Mouse (Mus musculus) adrenal gland, postnatal 4 days (tissue): ENCODE data around the gene Catsper2. TPM values are rescaled to one million over a fixed set of nuclear protein-coding genes. Genes with fewer than 3 reads are reported as not detected.

Experiments
- DNase-seq, 2 experiments: peaks; one replicate each; pipeline ENCODE4 v3.0.0; 2021 to 2022; ENCODE audit warnings: low spot score in 2 of 2, mixed read lengths in 2 of 2
- long read RNA-seq, 2 experiments: library from polyadenylated mRNA; stranded (forward); transcript quantifications; one replicate each; pipeline ENCODE4 v2.0.0; 2021
- total RNA-seq, 2 experiments: library from RNA; stranded (reverse); gene quantifications; 2 replicates each; pipeline ENCODE4 v1.2.3; 2021

The Catsper2 gene
- 1 to 10 TPM; 3.9 to 5.3 TPM for total RNA-seq
- long read RNA-seq, experiment 1, partial matches to known transcripts: 0 of 2 reads
- long read RNA-seq, experiment 1, other reads (novel, unspliced or antisense): 2 of 2 reads
- long read RNA-seq, experiment 2, partial matches to known transcripts: 1 of 3 reads
- long read RNA-seq, experiment 2, other reads (novel, unspliced or antisense): 2 of 3 reads

DNA sequence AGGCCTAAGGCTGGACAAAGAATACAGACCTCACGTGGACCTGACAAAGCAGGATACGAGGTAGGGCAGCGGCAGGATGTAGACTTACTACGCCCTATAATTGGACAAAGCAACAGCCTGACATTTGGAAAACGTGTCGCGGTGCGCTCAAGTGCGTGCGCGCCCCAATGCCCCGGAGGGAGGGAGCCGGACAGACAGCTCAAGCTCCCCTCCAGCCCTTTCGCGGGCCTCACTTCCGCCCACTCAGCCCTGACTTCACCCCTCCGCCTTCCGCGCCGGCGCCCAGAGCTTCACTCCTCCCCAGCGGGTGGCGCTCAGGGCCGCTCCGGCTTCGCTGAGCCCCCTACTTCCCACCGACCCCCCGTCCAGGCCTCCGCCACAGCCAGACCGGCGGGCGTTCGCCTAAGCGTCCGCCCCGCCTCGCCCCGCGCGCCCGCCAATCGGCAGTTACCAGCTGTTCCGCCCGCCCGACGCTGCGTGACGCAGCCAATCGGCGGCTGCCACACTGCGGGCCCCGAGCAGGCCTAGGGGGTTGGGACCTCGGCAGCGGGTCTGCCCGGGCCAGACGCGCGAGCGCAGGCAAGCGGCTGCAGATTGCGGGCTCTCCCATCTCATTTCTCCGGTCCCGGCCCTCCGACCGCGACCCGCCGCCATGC lies at the start of gene Catsper2, which contains the start of gene Pdia3:
Gene Catsper2, minus strand, starts transcription at position 406 of the 656 bp plus-strand sequence.
Gene Pdia3, plus strand, starts transcription at position 389 of the 656 bp plus-strand sequence.
- DNase-seq: peak; percentile 93

DNA sequence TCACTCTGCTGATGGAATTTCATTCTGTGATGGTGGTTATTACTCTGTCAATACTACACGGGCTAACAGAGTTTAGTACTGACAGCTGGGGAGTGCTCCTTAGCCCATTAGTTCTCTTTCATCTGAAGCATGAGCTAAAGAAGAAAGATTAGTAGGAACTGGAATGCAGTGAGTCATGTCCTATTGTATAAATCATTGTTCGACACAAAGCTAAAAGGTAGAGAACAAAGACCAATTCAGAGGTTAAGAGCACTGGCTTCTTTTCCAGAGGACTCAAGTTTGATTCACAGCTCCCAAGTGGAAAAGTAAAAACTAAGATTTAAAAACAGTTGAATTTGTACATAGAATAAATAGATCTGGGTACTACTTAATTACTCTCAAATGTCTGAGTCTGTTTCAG lies 46.5 kb upstream of the Catsper2 start:
- no peak for DNase-seq

DNA sequence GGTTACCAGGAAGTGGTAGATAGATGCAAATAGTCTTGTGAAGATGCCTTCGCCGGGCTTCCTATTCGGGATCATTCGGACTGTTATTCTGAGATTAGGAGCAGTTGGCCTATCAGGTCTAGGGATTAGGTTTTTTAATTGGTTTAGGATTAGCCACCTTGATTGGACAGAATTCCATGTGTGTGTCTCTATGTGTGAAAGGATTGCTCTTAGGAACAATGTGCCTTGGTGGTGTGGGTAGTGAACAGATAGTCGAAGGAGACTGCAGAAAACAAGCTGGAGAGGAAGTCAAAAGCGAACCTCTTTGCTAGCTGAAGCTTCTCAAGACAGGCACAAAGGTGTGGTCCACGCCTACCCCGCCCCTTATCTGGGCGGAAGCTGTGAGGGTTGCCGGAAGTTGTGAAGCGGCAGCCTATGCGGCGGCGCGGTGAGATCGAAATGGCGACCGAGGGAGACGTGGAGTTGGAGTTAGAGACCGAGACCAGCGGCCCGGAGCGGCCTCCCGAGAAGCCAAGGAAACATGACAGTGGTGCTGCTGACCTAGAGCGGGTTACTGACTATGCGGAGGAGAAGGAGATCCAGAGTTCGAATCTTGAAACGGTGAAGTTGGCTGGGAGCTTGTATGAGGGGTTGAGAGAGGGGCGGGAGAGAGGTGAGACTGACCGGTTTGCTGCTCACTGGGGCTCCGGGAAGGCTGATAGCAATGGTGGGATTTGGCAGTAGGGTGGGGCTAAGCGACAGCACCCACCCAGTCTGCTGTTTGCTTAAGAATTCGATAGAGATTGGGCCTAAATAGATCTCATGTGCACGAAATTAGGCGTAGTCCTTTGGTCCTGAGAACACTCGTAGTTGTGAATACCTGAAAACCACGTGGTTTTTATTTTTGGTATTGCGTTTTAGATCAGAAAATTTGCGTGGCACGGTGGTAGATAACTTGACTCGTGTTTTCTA lies 43.4 kb upstream of the Catsper2 start, which contains the start of gene Serinc4:
Gene Serinc4, minus strand, starts transcription at position 90 of the 951 bp plus-strand sequence.
- DNase-seq: peak; percentile 68 to 73

DNA sequence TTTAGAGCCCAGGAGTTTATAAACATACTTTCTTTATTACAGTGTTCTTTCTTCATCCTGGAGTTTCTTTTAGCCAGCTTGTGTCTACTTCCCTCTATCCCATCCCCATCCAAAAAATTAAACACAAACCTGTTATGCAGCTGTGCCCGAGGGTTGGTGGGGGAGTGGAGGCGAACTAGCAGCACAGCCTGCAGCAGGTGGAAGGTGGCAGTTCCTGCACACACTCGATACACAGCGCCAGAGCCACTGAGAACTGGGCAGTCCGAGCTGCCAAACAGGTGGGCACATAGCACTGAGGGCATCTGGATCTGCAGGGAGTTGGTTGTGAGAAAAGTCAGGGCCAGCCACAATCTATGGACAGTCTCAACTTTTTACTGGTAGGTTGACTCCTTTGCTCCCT lies 41.9 kb upstream of the Catsper2 start:
- no peak for DNase-seq

DNA sequence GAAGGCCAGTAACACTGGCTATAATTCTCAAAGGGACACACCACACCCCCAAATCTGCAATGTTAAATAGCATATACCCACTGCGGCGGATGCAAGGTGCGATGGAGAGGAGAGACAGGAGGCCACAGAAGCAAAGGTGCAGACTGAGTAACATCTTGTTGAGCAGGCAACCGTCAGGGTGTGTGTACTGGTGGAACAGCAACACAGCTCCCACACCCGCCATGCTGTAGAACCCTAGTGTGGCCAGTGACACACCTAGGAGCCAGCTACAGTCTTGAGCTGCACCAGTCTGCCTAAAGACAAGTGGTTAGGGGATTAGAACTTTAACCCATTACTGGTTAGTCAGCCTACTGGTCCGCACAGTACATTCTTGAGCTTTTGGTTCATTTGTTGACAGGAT lies 40.3 kb upstream of the Catsper2 start:
- no peak for DNase-seq

DNA sequence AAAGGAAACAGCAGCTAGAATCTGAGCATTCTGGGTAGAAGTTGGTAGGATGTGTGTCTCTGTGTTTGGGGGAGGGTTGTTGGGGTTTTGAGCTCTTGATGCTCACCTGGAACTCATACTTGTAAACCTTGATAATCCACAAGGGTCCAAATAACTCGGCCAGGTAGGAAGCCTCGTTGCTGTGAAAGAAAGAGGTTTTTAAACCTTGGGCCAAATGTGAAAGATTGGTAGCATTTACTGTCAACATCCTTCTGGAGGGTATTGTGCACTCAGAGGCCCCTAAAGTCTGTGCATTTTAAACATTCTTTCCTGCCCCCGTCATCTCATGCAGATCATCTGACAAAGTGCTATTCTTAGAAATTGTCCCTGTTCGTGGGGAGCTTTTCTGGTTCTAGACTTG lies 39.4 kb upstream of the Catsper2 start, which contains the start of gene Hypk:
Gene Hypk, plus strand, starts transcription at position 301 of the 400 bp plus-strand sequence.
- DNase-seq: no peak

DNA sequence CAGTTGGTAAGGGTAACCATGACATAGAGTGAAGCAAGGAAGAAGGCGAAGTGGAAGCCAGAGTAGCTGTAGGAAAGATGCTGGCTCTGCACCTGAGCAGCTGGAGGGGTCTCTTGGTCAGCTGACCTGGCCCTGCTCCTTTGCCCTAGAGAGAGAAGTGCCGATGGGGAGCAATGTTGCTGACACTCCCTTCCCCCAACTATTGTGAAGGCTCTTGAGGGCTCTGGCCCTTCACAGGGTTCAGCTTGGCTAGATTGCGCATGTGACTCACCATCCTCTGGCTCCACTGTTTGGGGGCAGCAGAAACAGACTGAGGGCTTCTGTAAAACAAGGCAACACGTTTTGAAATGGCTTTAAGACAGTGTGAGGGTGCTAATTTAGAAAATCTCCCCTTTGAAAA lies 38.8 kb upstream of the Catsper2 start:
- no peak for DNase-seq

DNA sequence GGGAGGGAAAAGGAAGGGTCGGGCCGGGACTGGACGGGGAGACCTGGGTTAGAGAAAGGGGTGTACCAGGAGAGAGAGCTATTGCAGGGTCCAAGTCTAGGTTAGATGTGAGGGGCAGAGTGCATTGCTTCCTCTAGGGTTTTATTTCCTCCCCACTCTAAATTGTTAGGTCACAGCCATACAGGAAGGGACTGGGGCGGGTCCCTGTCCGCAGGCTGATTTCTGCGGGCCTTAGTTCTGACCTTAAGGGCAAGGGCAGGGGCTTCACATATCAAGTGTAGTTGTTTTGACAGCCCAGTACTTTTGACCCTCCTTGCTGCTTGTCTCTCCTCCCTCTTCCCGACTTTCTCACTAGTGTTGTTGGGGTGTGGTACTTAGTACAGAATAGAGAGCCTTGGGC lies 36.5 kb upstream of the Catsper2 start:
- no peak for DNase-seq

DNA sequence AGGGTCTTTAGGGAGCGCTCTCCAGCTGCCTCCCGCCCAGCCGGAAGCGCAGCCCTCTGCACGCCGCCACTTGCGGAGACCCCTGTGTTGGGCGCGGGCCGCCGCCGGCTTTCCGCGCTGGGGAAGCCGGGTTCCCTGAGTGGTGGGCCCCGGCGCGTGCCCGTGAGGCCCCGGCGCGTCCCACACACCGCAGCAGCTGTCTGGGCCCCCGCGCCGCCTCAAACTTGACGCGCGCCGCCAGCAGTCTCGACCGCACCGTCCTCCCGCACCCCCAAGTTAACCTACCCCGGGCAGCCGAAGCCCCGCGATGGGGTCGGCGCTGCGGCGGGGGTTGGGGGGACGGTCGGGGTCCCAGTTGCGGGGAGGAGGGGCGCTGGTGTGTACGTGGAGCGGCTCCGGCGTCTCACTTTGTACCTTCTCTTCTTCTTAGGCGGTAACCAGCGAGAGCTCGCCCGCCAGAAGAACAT lies 36.0 kb upstream of the Catsper2 start:
- DNase-seq: no peak

DNA sequence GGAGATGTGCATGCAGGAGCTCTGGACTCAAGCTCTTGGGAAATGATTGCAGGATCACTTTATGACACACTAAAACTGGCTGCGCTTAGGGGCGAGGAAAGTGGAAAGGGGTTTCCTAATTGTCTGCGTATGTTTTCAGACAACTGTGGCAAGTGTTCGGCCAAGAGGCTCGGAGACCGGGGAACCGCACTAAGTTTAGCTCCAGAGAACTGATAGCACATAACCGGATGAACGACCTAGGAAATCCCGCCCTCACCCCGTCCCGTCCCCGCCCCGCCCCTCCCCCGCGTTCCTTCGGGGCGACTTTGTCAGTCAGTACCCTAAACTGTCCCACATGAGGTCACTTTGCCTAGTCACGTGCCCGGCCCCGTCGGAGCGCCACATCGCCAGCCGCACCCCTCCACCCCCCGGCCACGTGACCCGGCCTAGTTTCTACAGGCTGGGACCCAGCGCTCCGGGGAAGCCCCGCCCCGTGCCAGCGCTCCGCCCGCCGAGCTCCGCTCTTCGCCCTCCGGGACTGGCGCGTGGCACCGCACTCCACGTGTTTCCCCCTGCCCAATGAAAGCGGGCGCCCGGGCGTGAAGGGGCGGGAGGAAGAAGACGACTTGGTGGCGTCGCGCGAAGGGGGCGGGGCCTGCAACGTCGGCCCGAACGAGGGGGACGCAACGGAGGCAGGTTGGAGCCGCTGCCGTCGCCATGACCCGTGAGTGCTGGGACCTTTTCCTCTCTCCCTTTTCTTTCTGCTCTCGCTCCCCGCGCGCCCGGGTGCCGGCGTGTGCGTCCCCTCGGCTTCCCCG lies 35.3 kb upstream of the Catsper2 start, which contains the start of gene Serf2:
Gene Serf2, plus strand, starts transcription at position 457 of the 797 bp plus-strand sequence.
- DNase-seq: peak; percentile 98 to 99

DNA sequence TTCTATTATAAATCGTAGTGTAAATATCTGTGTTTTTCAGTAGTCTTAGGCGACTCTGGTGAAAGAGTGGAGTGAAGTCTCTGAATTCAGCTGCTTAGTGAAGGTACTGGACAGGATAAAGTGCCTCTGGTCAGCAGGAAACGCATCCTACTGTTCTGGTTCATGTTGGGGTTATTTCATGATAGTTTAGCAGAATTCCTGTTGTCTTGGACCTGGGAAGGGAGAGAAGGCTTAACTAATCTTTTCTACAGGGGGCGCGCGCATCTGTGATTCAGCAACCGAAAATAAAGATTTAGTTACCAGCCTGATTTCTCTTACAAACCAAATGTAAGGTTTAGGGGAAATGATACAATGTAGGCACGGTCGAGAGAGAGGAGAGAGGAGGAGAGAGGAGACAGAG lies 34.5 kb upstream of the Catsper2 start:
- no peak for DNase-seq

DNA sequence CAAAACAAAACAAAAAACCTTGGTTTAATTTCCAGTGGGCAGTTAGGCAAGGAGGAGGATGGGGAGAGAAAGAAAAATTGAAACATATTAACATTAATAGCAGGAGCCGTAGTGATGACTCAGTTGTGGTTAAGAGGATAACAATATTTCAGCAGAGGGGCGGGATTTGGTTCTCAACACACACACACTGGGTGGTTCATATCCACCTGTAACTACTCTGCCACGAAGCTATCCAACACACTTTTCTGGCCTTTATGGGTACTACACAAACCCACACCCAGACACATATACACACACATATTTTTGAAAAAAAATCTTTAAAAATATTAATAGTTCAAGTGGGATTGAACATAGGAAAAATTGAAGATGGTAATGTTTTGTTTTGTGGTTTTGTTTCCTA lies 33.4 kb upstream of the Catsper2 start:
- DNase-seq: no peak

DNA sequence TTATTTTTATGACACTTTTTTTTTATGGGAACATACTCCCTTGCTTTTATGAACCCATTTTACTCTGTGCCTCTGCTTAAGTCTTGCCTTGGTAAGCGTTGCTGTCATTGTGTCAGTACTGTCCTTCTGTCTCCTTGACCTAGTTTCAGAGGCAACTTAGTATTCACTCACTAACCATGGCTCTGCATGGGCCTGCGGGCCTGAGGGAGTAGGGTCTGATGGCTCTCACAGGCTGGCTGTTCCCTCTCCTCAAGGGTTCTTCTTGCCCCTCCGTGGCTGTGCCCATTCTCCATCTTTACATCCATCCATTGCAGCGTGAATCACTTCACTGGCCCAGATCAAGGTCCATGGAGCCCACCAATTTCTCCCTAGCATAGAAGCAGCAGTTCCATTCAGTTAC lies 32.9 kb upstream of the Catsper2 start:
- no peak for DNase-seq

DNA sequence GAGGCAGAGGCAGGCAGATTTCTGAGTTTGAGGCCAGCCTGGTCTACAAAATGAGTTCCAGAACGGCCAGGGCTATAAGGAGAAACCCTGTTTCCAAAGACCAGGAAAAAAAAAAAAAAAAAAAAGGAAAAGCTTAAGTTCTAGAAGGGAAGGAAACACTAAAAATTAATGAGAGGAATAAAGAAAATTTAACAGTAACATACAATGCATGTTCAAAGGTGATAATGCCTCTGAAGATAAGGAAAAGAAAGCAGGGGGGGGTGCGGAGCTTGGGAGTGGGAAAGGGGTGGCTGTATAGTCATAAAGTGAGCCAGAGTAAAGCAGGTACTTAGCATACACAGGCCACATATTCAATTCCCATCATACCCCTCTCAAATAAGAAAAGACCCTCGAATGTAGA lies 31.5 kb upstream of the Catsper2 start:
- DNase-seq: no peak

DNA sequence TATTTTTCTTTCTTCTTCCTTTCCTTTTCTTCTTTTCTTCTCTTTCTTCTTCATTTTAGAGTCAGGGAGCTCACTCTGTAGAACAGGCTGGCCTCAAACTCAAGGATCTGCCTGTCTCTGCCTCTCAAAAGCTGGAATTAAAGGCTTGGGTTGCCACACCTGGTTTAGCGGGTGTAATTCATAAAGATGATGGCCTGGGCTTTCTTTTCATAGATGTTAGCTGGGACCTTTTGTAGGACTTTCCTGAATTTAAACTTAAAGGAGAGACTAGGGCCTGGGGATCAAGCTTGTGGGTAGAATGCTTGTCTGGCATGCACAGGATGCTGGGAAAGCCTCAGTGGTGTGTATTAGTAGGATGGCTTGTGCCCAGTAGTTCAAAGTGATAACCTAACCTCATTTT lies 30.6 kb upstream of the Catsper2 start, which contains the start of gene Ell3:
Gene Ell3, minus strand, starts transcription at position 101 of the 400 bp plus-strand sequence.
- no peak for DNase-seq

DNA sequence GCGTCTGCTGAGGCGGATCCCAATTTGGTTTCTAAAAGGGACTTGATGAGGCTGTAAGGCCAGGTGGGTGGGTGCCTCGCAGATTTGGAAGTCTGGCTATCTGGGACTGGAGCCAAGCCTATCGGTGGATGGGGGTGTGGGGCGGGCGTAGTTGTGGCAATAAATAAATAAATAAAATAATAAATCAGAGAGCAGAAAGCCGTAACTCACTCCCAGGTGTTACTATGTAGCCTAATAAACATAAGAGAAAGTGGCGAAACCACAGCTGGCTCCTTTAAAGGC lies 29.4 kb upstream of the Catsper2 start:
- no peak for DNase-seq

DNA sequence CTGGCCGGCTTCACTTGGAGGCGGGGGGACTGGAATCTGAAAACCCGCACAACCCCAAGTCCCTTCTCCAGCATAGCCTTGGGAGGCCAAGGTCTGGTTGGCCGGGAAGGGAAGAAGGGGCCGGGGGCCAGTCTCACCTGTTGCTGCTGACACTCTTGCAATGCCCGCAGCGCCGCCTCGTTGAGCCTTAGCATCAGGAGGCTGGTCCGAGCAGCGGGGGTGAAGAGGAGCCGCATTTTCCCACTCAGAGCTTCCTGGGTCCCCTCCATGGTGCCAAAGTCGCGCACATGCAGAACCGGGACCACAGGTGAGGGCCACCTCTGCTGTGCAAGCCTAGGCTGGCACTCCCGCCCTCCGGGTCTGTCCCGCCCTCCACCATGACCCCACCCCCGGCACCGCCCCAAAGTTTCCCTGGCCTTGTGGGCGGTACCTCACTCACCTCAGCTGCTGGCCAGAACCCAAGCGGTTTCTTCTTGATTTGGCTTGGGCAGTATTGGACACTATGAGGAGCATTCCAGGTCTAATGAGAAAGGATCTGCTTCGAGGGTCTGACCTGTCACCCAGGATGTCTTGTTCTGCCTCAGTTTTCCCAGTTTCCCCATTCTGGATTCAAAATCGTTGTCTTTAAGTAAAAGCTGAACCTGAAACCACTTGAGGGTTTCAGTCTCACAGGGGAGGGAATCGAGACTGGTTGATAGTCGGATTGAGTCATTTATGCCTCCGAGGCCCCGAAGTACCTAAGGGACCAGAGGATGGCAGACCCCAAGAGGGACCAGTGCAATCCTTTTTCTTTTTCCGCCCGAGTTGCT lies 28.9 kb upstream of the Catsper2 start:
- DNase-seq: peak in 1 of 2 experiments; percentile 55

DNA sequence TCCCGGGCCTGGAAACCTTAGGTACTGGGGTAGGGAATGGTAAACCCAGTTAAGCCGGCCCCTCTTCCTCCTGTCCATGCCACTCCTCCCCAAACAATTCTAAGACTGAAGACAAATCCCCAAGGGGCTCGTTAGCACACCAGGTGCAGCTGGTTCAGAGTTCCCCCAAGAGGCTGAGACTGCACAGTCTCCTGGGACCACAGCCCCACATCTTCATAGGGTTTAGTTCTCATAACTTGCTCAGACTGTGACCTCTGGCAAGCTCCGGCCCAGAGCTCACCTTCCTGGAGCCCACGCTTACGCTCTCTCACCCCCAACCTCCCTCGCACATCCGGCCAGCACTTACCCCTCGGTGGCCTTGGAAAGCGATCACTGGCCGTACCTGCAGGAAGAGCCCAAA lies 28.2 kb upstream of the Catsper2 start:
- no peak for DNase-seq

DNA sequence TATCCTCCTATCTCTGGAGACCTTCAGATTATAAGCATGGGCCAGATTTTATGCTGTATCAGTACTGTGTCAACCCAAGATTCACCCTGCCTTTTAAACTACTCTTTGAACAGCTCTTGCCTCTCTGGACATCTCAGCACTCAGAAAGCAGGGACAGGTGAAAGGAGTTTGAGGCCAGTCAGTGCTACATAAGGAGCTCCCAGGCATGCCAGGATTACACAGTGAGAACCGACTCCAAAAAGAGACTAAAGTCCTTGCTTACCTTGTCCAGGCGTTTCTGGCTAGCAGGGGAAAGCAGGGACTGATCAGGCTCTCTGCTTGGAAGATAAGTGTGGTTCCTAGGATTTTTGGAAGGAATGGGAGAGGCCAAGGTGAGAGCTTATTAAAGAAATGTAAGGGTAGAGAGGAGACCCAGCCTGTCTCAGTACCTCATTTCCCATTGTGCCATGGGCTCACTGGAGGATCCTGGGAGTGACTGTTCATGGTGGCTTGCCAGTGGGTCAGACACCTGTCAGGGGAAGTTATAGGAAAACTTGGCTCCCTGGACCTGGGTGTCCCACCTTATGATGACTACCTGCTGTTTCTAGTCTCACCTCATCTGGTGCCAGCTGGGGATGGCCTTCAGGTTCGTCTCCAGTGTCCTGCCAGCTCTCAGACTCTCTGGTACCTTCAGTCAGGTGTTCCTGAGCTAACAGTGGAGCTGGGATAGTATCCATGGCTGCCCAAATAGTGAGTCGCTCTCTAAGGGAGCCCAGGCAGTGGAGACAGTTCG lies 27.4 kb upstream of the Catsper2 start:
- DNase-seq: no peak
